Mouse (Mus musculus): ENCODE measurements around the gene Lsg1. TPM values are rescaled to one million over a fixed set of nuclear protein-coding genes. Genes with fewer than 3 reads are reported as not detected.

Lsg1 gene
- polyA plus RNA-seq, 1 experiment from 2014 or later, result 61.1 TPM

DNA sequence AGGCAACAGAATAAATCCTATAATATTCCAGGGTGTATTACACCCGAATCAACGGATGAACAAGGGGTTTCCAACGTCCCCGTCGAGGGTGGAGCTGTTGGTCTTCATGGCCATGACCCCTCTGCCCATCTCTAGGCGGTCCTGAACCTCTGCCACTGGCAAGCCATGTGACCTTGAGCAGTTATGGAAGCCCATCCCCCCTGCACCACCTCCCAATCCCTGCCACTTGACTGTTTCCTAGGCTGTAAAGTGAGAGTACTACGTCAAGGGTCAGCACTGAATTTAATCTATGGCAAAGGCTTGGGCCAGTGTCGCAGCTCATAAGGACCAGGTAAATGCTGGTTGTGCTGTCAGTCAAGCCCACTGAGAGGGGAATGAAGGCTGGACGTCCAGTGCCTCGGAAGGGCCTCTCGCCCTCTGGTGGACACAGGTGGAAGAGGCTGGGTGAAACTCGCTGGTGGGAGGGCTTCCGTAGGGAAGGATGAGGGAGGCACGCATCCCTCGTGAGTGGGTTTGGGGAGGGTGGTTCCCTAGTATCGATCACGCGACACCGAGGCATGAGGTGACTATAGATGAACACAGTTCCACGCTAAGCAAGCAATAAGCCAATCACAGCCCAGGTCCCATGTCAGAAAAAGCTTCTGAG is 55.5 kb downstream of the Lsg1 start:
- Histone ChIP-seq H3K36me3 (ENCODE audit: control insufficient read depth, insufficient read depth) (peaks cover 9% of the 10 kb centered on the region), H3K27ac (ENCODE audit: low read length) (no peak overlapping the region), H3K27me3 (replicated peaks; ENCODE audit: control insufficient read depth, insufficient read depth, low read length) (no peaks in the 10 kb centered on the region), H3K4me3 (replicated peaks; ENCODE audit: low read length) (no peak overlapping the region), H3K4me2 (ENCODE audit: low read length) (no peak overlapping the region), H3K9ac (replicated peaks; ENCODE audit: low read depth, low read length) (no peak overlapping the region), H3K4me1 (replicated peaks; ENCODE audit: control insufficient read depth, insufficient read depth, low read length) (no peaks in the 10 kb centered on the region), H3K9me3 (ENCODE audit: control insufficient read depth, low read length) (no peaks in the 10 kb centered on the region)
- 27% methylated on average over 20 of the region's 20 CpGs for WGBS
- peak; percentile 18; the same call in 1 of the 2 replicates for ATAC-seq

- no peak overlapping the region for H3K4me2 ChIP-seq (ENCODE audit: low read length)
- H3K9ac ChIP-seq (replicated peaks; ENCODE audit: low read depth, low read length), result no peak overlapping the region
- no peak for ATAC-seq
- H3K4me3 ChIP-seq (replicated peaks; ENCODE audit: low read length), result no peak overlapping the region
- H3K27me3 ChIP-seq (replicated peaks; ENCODE audit: control insufficient read depth, insufficient read depth, low read length), result no peaks in the 10 kb centered on the region
- no peaks in the 10 kb centered on the region for H3K4me1 ChIP-seq (replicated peaks; ENCODE audit: control insufficient read depth, insufficient read depth, low read length)
- no peak overlapping the region for H3K27ac ChIP-seq (ENCODE audit: low read length)
- H3K9me3 ChIP-seq (ENCODE audit: control insufficient read depth, low read length), result no peaks in the 10 kb centered on the region
- WGBS, result 49% methylated on average over 4 of the region's 4 CpGs
- peaks cover 9% of the 10 kb centered on the region for H3K36me3 ChIP-seq (ENCODE audit: control insufficient read depth, insufficient read depth)
These were observed 56.6 kb downstream of the Lsg1 start for GRCm38 (mm10) chr16:30530815-30531214.

GRCm38 (mm10) chr16:30528386-30528785 is 59.0 kb downstream of the Lsg1 start:
- Histone ChIP-seq H3K4me1 (replicated peaks; ENCODE audit: control insufficient read depth, insufficient read depth, low read length) (no peaks in the 10 kb centered on the region), H3K36me3 (ENCODE audit: control insufficient read depth, insufficient read depth) (peaks cover 9% of the 10 kb centered on the region), H3K9ac (replicated peaks; ENCODE audit: low read depth, low read length) (no peak overlapping the region), H3K4me2 (ENCODE audit: low read length) (no peak overlapping the region), H3K27ac (ENCODE audit: low read length) (no peak overlapping the region), H3K4me3 (replicated peaks; ENCODE audit: low read length) (no peak overlapping the region), H3K9me3 (ENCODE audit: control insufficient read depth, low read length) (no peaks in the 10 kb centered on the region), H3K27me3 (replicated peaks; ENCODE audit: control insufficient read depth, insufficient read depth, low read length) (no peaks in the 10 kb centered on the region)
- 81% methylated on average over 8 of the region's 8 CpGs for WGBS
- ATAC-seq, result no peak

DNA sequence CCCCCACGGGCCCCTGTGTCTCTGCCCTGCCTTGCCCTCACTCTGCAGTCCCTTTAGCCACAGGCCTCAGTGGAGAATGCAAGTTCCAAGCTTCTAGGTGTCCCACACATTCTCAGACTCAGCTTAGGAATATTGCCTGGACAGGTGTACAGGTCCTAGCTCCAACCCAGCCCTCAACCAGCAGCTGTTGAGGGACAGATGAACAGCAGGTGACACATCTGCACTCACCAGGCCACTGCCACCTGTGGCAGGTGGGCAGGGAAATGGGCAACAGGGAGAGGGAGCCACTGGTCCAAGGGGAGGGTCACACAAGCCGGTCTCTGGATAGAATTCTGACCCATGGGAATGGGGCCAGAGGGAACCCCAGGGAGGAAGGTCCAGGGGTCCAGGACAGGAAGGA is 59.5 kb downstream of the Lsg1 start:
- H3K4me2 ChIP-seq (ENCODE audit: low read length), result no peak overlapping the region
- WGBS, result 75% methylated on average over 2 of the region's 2 CpGs
- H3K36me3 ChIP-seq (ENCODE audit: control insufficient read depth, insufficient read depth), result peaks cover 9% of the 10 kb centered on the region

DNA sequence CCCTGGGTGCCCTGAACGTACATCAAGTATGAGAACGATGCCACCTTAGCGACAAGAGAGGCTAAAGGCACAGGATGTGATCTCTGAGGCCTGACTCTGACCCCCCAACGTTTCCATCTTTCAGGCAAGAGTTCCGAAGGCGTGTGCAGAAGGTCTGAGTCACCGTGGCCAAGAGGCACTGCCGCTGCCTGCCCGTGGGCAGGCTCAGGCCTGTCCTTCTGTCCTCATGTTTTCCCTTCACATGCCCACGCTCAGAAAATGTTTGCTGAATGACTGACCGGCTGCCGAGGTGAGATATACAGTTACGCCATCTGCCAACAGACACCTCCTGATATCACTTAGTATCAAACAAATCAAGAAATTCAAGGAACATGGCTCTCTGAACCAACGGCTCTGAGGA is 61.6 kb downstream of the Lsg1 start:
- no peak overlapping the region for H3K27ac ChIP-seq (ENCODE audit: low read length)
- no peaks in the 10 kb centered on the region for H3K9me3 ChIP-seq (ENCODE audit: control insufficient read depth, low read length)
- no peaks in the 10 kb centered on the region for H3K27me3 ChIP-seq (replicated peaks; ENCODE audit: control insufficient read depth, insufficient read depth, low read length)
- no peak for ATAC-seq
- H3K36me3 ChIP-seq (ENCODE audit: control insufficient read depth, insufficient read depth), result peaks cover 15% of the 10 kb centered on the region
- WGBS, result 87% methylated on average over 14 of the region's 14 CpGs
- no peak overlapping the region for H3K4me2 ChIP-seq (ENCODE audit: low read length)
- no peak overlapping the region for H3K9ac ChIP-seq (replicated peaks; ENCODE audit: low read depth, low read length)
- H3K4me3 ChIP-seq (replicated peaks; ENCODE audit: low read length), result no peak overlapping the region
- H3K4me1 ChIP-seq (replicated peaks; ENCODE audit: control insufficient read depth, insufficient read depth, low read length), result no peaks in the 10 kb centered on the region

More for the DNA sequence above, 59.5 kb downstream of the Lsg1 start:
- H3K27ac ChIP-seq (ENCODE audit: low read length), result no peak overlapping the region
- no peak overlapping the region for H3K4me3 ChIP-seq (replicated peaks; ENCODE audit: low read length)
- no peak for ATAC-seq
- no peak overlapping the region for H3K9ac ChIP-seq (replicated peaks; ENCODE audit: low read depth, low read length)
- H3K9me3 ChIP-seq (ENCODE audit: control insufficient read depth, low read length), result no peaks in the 10 kb centered on the region
- H3K4me1 ChIP-seq (replicated peaks; ENCODE audit: control insufficient read depth, insufficient read depth, low read length), result no peaks in the 10 kb centered on the region
- no peaks in the 10 kb centered on the region for H3K27me3 ChIP-seq (replicated peaks; ENCODE audit: control insufficient read depth, insufficient read depth, low read length)

DNA sequence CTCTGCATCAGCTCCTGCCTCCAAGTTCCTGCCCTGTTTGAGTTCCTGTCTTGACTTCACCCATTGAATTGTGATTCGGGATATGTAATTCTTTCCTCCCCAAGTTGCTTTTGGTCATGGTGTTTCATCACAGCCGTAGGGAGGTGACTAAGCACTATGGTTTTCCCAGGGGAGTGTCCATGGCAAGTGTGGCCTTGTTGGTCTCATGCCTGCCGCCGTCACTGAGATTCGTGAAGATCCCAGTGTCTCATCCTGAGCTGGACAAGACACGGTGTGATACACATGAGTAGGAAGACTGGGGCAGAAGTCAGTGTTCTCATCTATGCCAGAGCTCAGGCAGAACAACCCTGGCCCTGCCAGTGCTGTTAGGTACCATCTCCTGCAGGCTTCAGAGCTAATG is 62.9 kb downstream of the Lsg1 start:
- WGBS, result 96% methylated on average over 6 of the region's 6 CpGs
- Histone ChIP-seq H3K9ac (replicated peaks; ENCODE audit: low read depth, low read length) (no peak overlapping the region), H3K27me3 (replicated peaks; ENCODE audit: control insufficient read depth, insufficient read depth, low read length) (no peaks in the 10 kb centered on the region), H3K27ac (ENCODE audit: low read length) (no peak overlapping the region), H3K4me3 (replicated peaks; ENCODE audit: low read length) (no peak overlapping the region), H3K36me3 (ENCODE audit: control insufficient read depth, insufficient read depth) (peaks cover 13% of the 10 kb centered on the region), H3K4me2 (ENCODE audit: low read length) (no peak overlapping the region), H3K4me1 (replicated peaks; ENCODE audit: control insufficient read depth, insufficient read depth, low read length) (no peaks in the 10 kb centered on the region), H3K9me3 (ENCODE audit: control insufficient read depth, low read length) (no peaks in the 10 kb centered on the region)
- no peak for ATAC-seq

DNA sequence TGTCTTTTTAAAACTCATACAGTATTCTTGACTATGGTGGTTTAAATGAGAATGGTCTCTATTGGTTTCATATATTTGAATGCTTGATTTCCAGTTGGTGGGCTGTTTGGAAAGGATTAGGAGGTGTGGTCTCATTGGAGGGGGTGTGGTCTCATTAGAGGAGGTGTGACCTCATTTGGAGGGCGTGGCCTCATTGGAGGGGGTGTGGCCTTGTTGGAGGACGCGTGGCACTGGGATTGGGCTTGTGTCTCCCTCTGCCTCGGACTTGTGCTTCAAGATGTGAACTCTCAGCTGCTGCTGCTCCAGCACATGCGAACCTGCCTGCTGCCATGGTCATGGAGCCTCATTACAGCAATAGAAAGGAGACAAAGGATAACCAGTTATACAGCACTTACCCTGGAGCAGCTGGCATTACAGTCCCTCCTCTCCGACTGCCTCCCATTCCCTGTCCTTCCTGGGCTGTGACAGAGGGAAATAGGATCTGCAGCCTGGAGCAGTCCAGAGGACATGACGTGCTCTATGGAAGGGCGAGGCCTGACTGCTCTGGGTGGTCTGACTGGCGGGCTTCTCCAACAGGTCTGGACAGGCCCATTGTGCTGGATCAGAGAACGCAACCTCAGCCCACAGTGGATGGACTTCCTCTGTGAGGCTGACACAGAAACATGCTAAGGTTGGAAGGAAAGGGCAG is 65.0 kb downstream of the Lsg1 start:
- Histone ChIP-seq H3K36me3 (ENCODE audit: control insufficient read depth, insufficient read depth) (peaks cover 6% of the 10 kb centered on the region), H3K4me3 (replicated peaks; ENCODE audit: low read length) (no peak overlapping the region), H3K4me2 (ENCODE audit: low read length) (no peak overlapping the region), H3K9ac (replicated peaks; ENCODE audit: low read depth, low read length) (no peak overlapping the region), H3K9me3 (ENCODE audit: control insufficient read depth, low read length) (no peaks in the 10 kb centered on the region), H3K27ac (ENCODE audit: low read length) (no peak overlapping the region), H3K27me3 (replicated peaks; ENCODE audit: control insufficient read depth, insufficient read depth, low read length) (no peaks in the 10 kb centered on the region), H3K4me1 (replicated peaks; ENCODE audit: control insufficient read depth, insufficient read depth, low read length) (no peaks in the 10 kb centered on the region)
- WGBS, result 65% methylated on average over 10 of the region's 10 CpGs
- no peak for ATAC-seq

DNA sequence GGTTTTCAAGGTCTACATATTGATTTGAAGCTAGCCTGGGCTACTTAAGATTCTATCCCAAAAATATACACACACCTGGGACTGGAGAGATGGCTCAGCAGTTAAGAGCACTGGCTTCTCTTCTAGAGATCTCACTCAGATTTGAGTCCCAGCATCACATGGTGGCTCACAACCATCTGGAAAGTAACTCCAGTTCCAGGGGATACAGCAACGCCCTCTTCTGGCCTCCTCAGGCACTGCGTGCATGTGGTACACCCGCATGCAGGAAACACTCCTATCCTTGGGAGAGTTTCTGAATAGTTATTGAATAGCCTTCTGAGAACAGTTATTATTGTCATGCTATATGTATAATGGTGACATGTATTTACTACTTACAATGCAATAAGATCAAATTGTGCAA is 66.2 kb downstream of the Lsg1 start:
- no peaks in the 10 kb centered on the region for H3K4me1 ChIP-seq (replicated peaks; ENCODE audit: control insufficient read depth, insufficient read depth, low read length)
- ATAC-seq, result no peak
- H3K9ac ChIP-seq (replicated peaks; ENCODE audit: low read depth, low read length), result no peak overlapping the region
- no peaks in the 10 kb centered on the region for H3K9me3 ChIP-seq (ENCODE audit: control insufficient read depth, low read length)
- H3K27me3 ChIP-seq (replicated peaks; ENCODE audit: control insufficient read depth, insufficient read depth, low read length), result no peaks in the 10 kb centered on the region
- H3K4me2 ChIP-seq (ENCODE audit: low read length), result no peak overlapping the region
- H3K4me3 ChIP-seq (replicated peaks; ENCODE audit: low read length), result no peak overlapping the region
- H3K27ac ChIP-seq (ENCODE audit: low read length), result no peak overlapping the region
- H3K36me3 ChIP-seq (ENCODE audit: control insufficient read depth, insufficient read depth), result peaks cover 14% of the 10 kb centered on the region
- WGBS, result 65% methylated on average over 3 of the region's 3 CpGs

DNA sequence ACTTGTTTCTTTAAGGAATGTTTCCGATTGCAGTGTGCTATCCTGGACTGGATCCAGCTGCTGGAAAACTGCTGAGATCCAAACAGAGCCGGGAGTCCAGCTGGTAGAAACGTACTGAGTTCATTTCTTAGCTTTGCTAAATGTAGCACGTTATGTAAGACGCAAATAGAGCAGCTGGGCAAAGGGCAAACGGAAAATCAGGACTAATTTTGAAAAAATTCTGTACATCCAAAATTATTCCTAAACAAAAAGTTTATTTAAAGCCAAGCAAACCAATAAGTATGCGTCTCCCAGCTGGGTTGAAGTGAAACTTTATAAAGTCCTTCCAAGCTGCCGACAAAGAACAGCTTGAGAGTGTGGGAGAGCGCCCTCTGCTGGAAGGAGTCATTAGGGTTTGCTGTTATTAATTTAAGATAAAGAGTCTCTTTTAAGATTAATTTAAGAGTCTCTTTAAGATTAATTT is 67.0 kb downstream of the Lsg1 start:
- 0 out of 2 replicates have a peak overlapping the region, but pooled peaks have one; percentile 22 for H3K4me2 ChIP-seq (ENCODE audit: low read length)
- H3K4me3 ChIP-seq (replicated peaks; ENCODE audit: low read length), result no peak overlapping the region
- no peaks in the 10 kb centered on the region for H3K27me3 ChIP-seq (replicated peaks; ENCODE audit: control insufficient read depth, insufficient read depth, low read length)
- H3K36me3 ChIP-seq (ENCODE audit: control insufficient read depth, insufficient read depth), result peaks cover 18% of the 10 kb centered on the region
- WGBS, result 14% methylated on average over 9 of the region's 9 CpGs
- H3K9me3 ChIP-seq (ENCODE audit: control insufficient read depth, low read length), result no peaks in the 10 kb centered on the region; the same call in 1 of the 2 replicates
- no peak for ATAC-seq
- no peaks in the 10 kb centered on the region for H3K4me1 ChIP-seq (replicated peaks; ENCODE audit: control insufficient read depth, insufficient read depth, low read length)
- no peak overlapping the region for H3K27ac ChIP-seq (ENCODE audit: low read length)
- H3K9ac ChIP-seq (replicated peaks; ENCODE audit: low read depth, low read length), result no peak overlapping the region
